Mouse (Mus musculus): ENCODE data around the gene Rgs6. TPM values are rescaled to one million over a fixed set of nuclear protein-coding genes. Genes with fewer than 3 reads are reported as not detected.

Gene Rgs6
- polyA plus RNA-seq, 1 experiment from 2014 or later: 0.36 TPM

GRCm38 (mm10) chr12:83163721-83164120 lies 575.6 kb downstream of the Rgs6 start:
- H3K4me3 ChIP-seq (replicated peaks): no peak overlapping the region
- 44% methylated on average over 5 of the region's 5 CpGs for WGBS (ENCODE audit: insufficient replicate concordance)
- H3K4me2 ChIP-seq: no peak overlapping the region
- no peaks in the 10 kb centered on the region for H3K27me3 ChIP-seq
- peaks cover 16% of the 10 kb centered on the region for H3K4me1 ChIP-seq (replicated peaks)
- DNase-seq: no peak
- peak; percentile 65 for ATAC-seq (ENCODE audit: low read depth)
- H3K9me3 ChIP-seq (replicated peaks): no peaks in the 10 kb centered on the region
- no peak overlapping the region for H3K27ac ChIP-seq
- no peak overlapping the region for H3K9ac ChIP-seq
- no peaks in the 10 kb centered on the region for H3K36me3 ChIP-seq

GRCm38 (mm10) chr12:83165058-83165457 lies 577.0 kb downstream of the Rgs6 start:
- peaks cover 20% of the 10 kb centered on the region for H3K4me1 ChIP-seq (replicated peaks)
- WGBS (ENCODE audit: insufficient replicate concordance): 48% methylated on average over 1 of the region's 1 CpGs
- ATAC-seq (ENCODE audit: low read depth) (no peak), DNase-seq (no peak)
- H3K36me3 ChIP-seq: no peaks in the 10 kb centered on the region
- H3K27me3 ChIP-seq: no peaks in the 10 kb centered on the region
- H3K27ac ChIP-seq: no peak overlapping the region
- H3K9me3 ChIP-seq (replicated peaks): no peaks in the 10 kb centered on the region
- H3K4me3 ChIP-seq (replicated peaks): no peak overlapping the region
- H3K9ac ChIP-seq: no peak overlapping the region
- no peak overlapping the region for H3K4me2 ChIP-seq

GRCm38 (mm10) chr12:83168310-83168709 lies 580.2 kb downstream of the Rgs6 start:
- Histone ChIP-seq H3K4me1 (replicated peaks) (peaks cover 13% of the 10 kb centered on the region; the same call in 1 of the 2 replicates), H3K4me3 (replicated peaks) (no peak overlapping the region), H3K9ac (no peak overlapping the region), H3K27ac (no peak overlapping the region), H3K27me3 (peaks cover 6% of the 10 kb centered on the region; the same call in 1 of the 2 replicates), H3K9me3 (replicated peaks) (no peaks in the 10 kb centered on the region), H3K4me2 (no peak overlapping the region), H3K36me3 (no peaks in the 10 kb centered on the region)
- 54% methylated on average over 6 of the region's 6 CpGs for WGBS (ENCODE audit: insufficient replicate concordance)
- DNase-seq (no peak), ATAC-seq (ENCODE audit: low read depth) (no peak)

GRCm38 (mm10) chr12:83169495-83170209 lies 581.6 kb downstream of the Rgs6 start:
- DNase-seq: no peak
- Histone ChIP-seq H3K27ac (no peak overlapping the region), H3K9ac (no peak overlapping the region), H3K4me1 (replicated peaks) (peaks cover 11% of the 10 kb centered on the region; the same call in 1 of the 2 replicates), H3K27me3 (peaks cover 6% of the 10 kb centered on the region; the same call in 1 of the 2 replicates), H3K9me3 (replicated peaks) (no peaks in the 10 kb centered on the region), H3K4me2 (no peak overlapping the region), H3K36me3 (no peaks in the 10 kb centered on the region), H3K4me3 (replicated peaks) (no peak overlapping the region)
- WGBS (ENCODE audit: insufficient replicate concordance): 39% methylated on average over 12 of the region's 12 CpGs
- ATAC-seq (ENCODE audit: low read depth): no peak

- Histone ChIP-seq H3K4me2 (no peak overlapping the region), H3K4me1 (replicated peaks) (no peaks in the 10 kb centered on the region), H3K9me3 (replicated peaks) (no peaks in the 10 kb centered on the region), H3K9ac (no peak overlapping the region), H3K4me3 (replicated peaks) (no peak overlapping the region), H3K27ac (no peak overlapping the region), H3K27me3 (peaks cover 6% of the 10 kb centered on the region; the same call in 1 of the 2 replicates), H3K36me3 (no peaks in the 10 kb centered on the region)
- no peak for ATAC-seq (ENCODE audit: low read depth)
- no peak for DNase-seq
- 50% methylated on average over 2 of the region's 2 CpGs for WGBS (ENCODE audit: insufficient replicate concordance)
Observed at GRCm38 (mm10) chr12:83178770-83179169, 590.7 kb downstream of the Rgs6 start.

GRCm38 (mm10) chr12:83179860-83180259 lies 591.8 kb downstream of the Rgs6 start:
- Histone ChIP-seq H3K4me3 (replicated peaks) (no peak overlapping the region), H3K27ac (no peak overlapping the region), H3K36me3 (no peaks in the 10 kb centered on the region), H3K9me3 (replicated peaks) (no peaks in the 10 kb centered on the region), H3K4me2 (no peak overlapping the region), H3K27me3 (peaks cover 6% of the 10 kb centered on the region; the same call in 1 of the 2 replicates), H3K4me1 (replicated peaks) (no peaks in the 10 kb centered on the region), H3K9ac (no peak overlapping the region)
- ATAC-seq (ENCODE audit: low read depth): no peak
- no peak for DNase-seq
- 69% methylated on average over 1 of the region's 1 CpGs for WGBS (ENCODE audit: insufficient replicate concordance)

GRCm38 (mm10) chr12:83180561-83180960 lies 592.5 kb downstream of the Rgs6 start:
- ATAC-seq (ENCODE audit: low read depth): no peak
- H3K27ac ChIP-seq: no peak overlapping the region
- H3K4me2 ChIP-seq: no peak overlapping the region
- no peak for DNase-seq
- WGBS (ENCODE audit: insufficient replicate concordance): 58% methylated on average over 6 of the region's 6 CpGs
- no peak overlapping the region for H3K4me3 ChIP-seq (replicated peaks)
- H3K36me3 ChIP-seq: no peaks in the 10 kb centered on the region
- H3K9ac ChIP-seq: no peak overlapping the region
- H3K27me3 ChIP-seq: peaks cover 6% of the 10 kb centered on the region; the same call in 1 of the 2 replicates
- H3K4me1 ChIP-seq (replicated peaks): no peaks in the 10 kb centered on the region
- H3K9me3 ChIP-seq (replicated peaks): no peaks in the 10 kb centered on the region

GRCm38 (mm10) chr12:83201674-83202073 lies 613.6 kb downstream of the Rgs6 start:
- DNase-seq: no peak
- no peak overlapping the region for H3K4me3 ChIP-seq (replicated peaks)
- 0 out of 2 replicates have a peak, but pooled peaks cover 2% of the 10 kb centered on the region for H3K27me3 ChIP-seq
- no peak overlapping the region for H3K9ac ChIP-seq
- H3K27ac ChIP-seq: no peak overlapping the region
- H3K9me3 ChIP-seq (replicated peaks): no peaks in the 10 kb centered on the region
- no peaks in the 10 kb centered on the region for H3K36me3 ChIP-seq
- 26% methylated on average over 3 of the region's 3 CpGs for WGBS (ENCODE audit: insufficient replicate concordance)
- no peak overlapping the region for H3K4me2 ChIP-seq
- no peak for ATAC-seq (ENCODE audit: low read depth)
- H3K4me1 ChIP-seq (replicated peaks): no peaks in the 10 kb centered on the region; the same call in 1 of the 2 replicates

- 56% methylated on average over 5 of the region's 5 CpGs for WGBS (ENCODE audit: insufficient replicate concordance)
- Histone ChIP-seq H3K4me1 (replicated peaks) (peaks cover 5% of the 10 kb centered on the region), H3K27me3 (0 out of 2 replicates have a peak, but pooled peaks cover 4% of the 10 kb centered on the region), H3K9me3 (replicated peaks) (no peaks in the 10 kb centered on the region), H3K4me2 (no peak overlapping the region), H3K27ac (no peak overlapping the region), H3K36me3 (no peaks in the 10 kb centered on the region), H3K4me3 (replicated peaks) (no peak overlapping the region), H3K9ac (no peak overlapping the region)
- peak; percentile 67 for ATAC-seq (ENCODE audit: low read depth)
- DNase-seq: no peak
Observed at GRCm38 (mm10) chr12:83204361-83204760, 616.3 kb downstream of the Rgs6 start.

GRCm38 (mm10) chr12:83206866-83207265 lies 618.8 kb downstream of the Rgs6 start:
- DNase-seq: no peak
- Histone ChIP-seq H3K27ac (no peak overlapping the region), H3K4me3 (replicated peaks) (no peak overlapping the region), H3K4me2 (no peak overlapping the region), H3K9me3 (replicated peaks) (no peaks in the 10 kb centered on the region), H3K36me3 (no peaks in the 10 kb centered on the region), H3K27me3 (0 out of 2 replicates have a peak, but pooled peaks cover 4% of the 10 kb centered on the region), H3K4me1 (replicated peaks) (peaks cover 9% of the 10 kb centered on the region), H3K9ac (no peak overlapping the region)
- 53% methylated on average over 6 of the region's 6 CpGs for WGBS (ENCODE audit: insufficient replicate concordance)
- ATAC-seq (ENCODE audit: low read depth): no peak

- no peak overlapping the region for H3K4me2 ChIP-seq
- H3K27me3 ChIP-seq: 0 out of 2 replicates have a peak, but pooled peaks cover 4% of the 10 kb centered on the region
- H3K4me3 ChIP-seq (replicated peaks): no peak overlapping the region
- 50% methylated on average over 5 of the region's 5 CpGs for WGBS (ENCODE audit: insufficient replicate concordance)
- DNase-seq: no peak
- no peak overlapping the region for H3K9ac ChIP-seq
- H3K27ac ChIP-seq: no peak overlapping the region
- H3K36me3 ChIP-seq: no peaks in the 10 kb centered on the region
- H3K4me1 ChIP-seq (replicated peaks): peaks cover 9% of the 10 kb centered on the region
- H3K9me3 ChIP-seq (replicated peaks): no peaks in the 10 kb centered on the region
- ATAC-seq (ENCODE audit: low read depth): no peak
Observed at GRCm38 (mm10) chr12:83207481-83207880, 619.4 kb downstream of the Rgs6 start.

- no peak overlapping the region for H3K27ac ChIP-seq
- no peak overlapping the region for H3K9ac ChIP-seq
- WGBS (ENCODE audit: insufficient replicate concordance): 53% methylated on average over 8 of the region's 8 CpGs
- no peak for ATAC-seq (ENCODE audit: low read depth)
- H3K4me3 ChIP-seq (replicated peaks): no peak overlapping the region
- no peaks in the 10 kb centered on the region for H3K9me3 ChIP-seq (replicated peaks)
- H3K36me3 ChIP-seq: no peaks in the 10 kb centered on the region
- peaks cover 9% of the 10 kb centered on the region for H3K4me1 ChIP-seq (replicated peaks)
- H3K27me3 ChIP-seq: 0 out of 2 replicates have a peak, but pooled peaks cover 4% of the 10 kb centered on the region
- H3K4me2 ChIP-seq: no peak overlapping the region
- DNase-seq: no peak
Observed at GRCm38 (mm10) chr12:83208011-83208410, 619.9 kb downstream of the Rgs6 start.
